Mouse (Mus musculus): ENCODE data around the gene Ybx1.

DNA sequence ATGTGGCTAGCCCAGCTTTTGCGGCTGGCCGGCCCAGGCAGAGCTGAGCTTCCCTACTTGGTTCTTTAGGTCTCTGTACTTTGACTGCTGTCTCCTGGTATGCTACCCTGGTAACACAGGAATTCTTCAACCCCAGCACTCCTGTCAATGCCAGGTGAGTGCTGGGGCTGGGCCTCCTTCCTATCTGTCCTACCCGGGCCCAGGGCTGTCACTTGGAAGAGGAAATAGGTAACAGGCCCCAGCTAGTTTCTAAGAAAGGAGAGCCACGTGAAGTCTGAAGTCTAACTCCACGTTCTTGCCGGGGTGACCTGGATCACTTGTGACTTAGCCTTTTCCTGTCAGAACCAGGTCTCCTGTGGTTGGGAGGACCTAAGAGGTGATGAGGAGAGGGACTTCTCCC is 37.3 kb downstream of the Ybx1 start:
- TF ChIP-seq EP300 (IDR thresholded peaks at IDR 0.05; ENCODE audit: low read depth) = no peak
- TF ChIP-seq CTCF (IDR thresholded peaks at IDR 0.05; ENCODE audit: low read depth) = no peak

All from heart, postnatal 0 days (tissue).